Mouse (Mus musculus) embryo, embryonic 10.5 days (tissue): ENCODE data around the gene Abhd17a.

Experiments
- DNase-seq: peaks from one replicate; pipeline ENCODE4 v3.0.0-alpha.2; 2015; ENCODE audit warnings: low spot score

The Abhd17a gene

GRCm38 (mm10) chr10:80576351-80577194, 13.6 kb downstream of the Abhd17a start:
- peak; percentile 41 for DNase-seq

GRCm38 (mm10) chr10:80575925-80576324, 14.2 kb downstream of the Abhd17a start:
- no peak for DNase-seq

GRCm38 (mm10) chr10:80574896-80575295, 15.2 kb downstream of the Abhd17a start:
- DNase-seq, result no peak

- DNase-seq, result no peak
These were observed 16.2 kb downstream of the Abhd17a start for GRCm38 (mm10) chr10:80573944-80574343.

GRCm38 (mm10) chr10:80572477-80572876, 17.7 kb downstream of the Abhd17a start:
- DNase-seq, result no peak

GRCm38 (mm10) chr10:80570871-80571836, 19.0 kb downstream of the Abhd17a start:
- DNase-seq, result peak; percentile 58

GRCm38 (mm10) chr10:80570419-80570818, 19.7 kb downstream of the Abhd17a start:
- no peak for DNase-seq

GRCm38 (mm10) chr10:80569664-80570066, 20.5 kb downstream of the Abhd17a start:
- DNase-seq, result peak; percentile 72

- DNase-seq, result no peak
These were observed 21.3 kb downstream of the Abhd17a start for GRCm38 (mm10) chr10:80568876-80569275.

- peak; percentile 89 for DNase-seq
These were observed 23.6 kb downstream of the Abhd17a start for GRCm38 (mm10) chr10:80566375-80567092.

- DNase-seq, result peak; percentile 98
These were observed 28.8 kb downstream of the Abhd17a start, which contains the start of gene Rexo1 for GRCm38 (mm10) chr10:80561116-80561944. Rexo1 (minus strand) TSS chr10:80561560.

GRCm38 (mm10) chr10:80560621-80561020, 29.5 kb downstream of the Abhd17a start:
- DNase-seq, result no peak

GRCm38 (mm10) chr10:80559431-80559830, 30.7 kb downstream of the Abhd17a start:
- no peak for DNase-seq

- peak; percentile 80 for DNase-seq
These were observed 32.7 kb downstream of the Abhd17a start for GRCm38 (mm10) chr10:80557346-80557965.

GRCm38 (mm10) chr10:80553997-80554396, 36.1 kb downstream of the Abhd17a start:
- DNase-seq, result no peak

GRCm38 (mm10) chr10:80553575-80553974, 36.6 kb downstream of the Abhd17a start:
- DNase-seq, result no peak

GRCm38 (mm10) chr10:80552364-80552763, 37.8 kb downstream of the Abhd17a start:
- DNase-seq, result no peak

GRCm38 (mm10) chr10:80549279-80549678, 40.9 kb downstream of the Abhd17a start:
- DNase-seq, result no peak

- peak; percentile 81 for DNase-seq
These were observed 41.6 kb downstream of the Abhd17a start for GRCm38 (mm10) chr10:80548428-80549006.

GRCm38 (mm10) chr10:80547539-80547938, 42.6 kb downstream of the Abhd17a start:
- DNase-seq, result no peak
